Mouse (Mus musculus) adrenal gland, postnatal 36 days (tissue): ENCODE measurements at regions not wholly inside any gene's neighbourhood (a gene's known extent, or its start where the extent isn't known, plus 50 kb on each side); places are given as distances from the start of the nearest gene placed in this dataset.

Experiments used
- DNase-seq, 2 experiments: peaks; one replicate each; pipeline ENCODE4 v3.0.0; 2021; ENCODE audit warnings: mixed read lengths in 1 of 2

DNA sequence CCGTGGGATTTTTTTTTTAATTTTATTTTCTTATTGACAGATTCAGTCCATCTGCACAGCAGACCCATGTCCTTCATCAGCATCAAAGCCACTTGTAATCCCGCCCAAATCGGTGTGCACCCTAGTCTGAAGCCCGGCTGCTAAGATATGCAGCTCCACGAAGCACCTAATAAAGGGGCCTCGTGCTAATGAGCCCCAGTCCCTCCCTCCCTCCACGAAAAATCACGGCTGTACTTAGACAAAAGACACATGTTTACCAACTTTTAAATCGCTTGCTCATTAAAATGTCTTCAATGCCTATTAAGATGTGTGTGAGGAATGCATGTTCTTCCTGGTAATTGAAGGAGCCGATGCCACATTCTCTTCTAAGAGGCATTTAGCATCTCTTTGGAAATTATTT lies 229.8 kb upstream of the A430005L14Rik start:
- DNase-seq = no peak

DNA sequence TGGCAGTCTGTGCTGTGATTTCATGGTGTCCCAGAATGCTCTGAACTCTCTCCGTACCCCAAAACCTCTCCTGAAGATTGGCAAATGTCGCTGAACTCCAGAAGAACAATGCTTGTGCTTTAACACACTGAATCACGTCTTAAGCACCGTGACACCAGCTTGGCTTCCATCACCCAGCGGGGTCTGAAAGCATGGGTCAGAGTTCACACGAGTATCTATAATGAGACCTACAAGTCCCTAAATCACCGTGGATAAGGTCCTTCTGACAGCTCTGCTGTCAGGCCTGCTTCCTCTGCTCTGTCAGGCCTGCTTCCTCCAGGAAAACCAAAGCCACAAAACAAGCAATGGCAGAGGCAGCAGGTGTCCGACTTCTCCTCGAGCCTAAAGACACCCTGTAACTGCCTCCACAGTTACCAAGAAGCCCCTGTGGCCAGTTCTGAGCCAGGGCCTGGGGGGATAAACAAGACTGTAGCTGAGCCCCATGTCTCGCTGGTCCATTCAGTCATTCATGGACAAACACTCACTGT lies 229.1 kb upstream of the A430005L14Rik start:
- DNase-seq = no peak

DNA sequence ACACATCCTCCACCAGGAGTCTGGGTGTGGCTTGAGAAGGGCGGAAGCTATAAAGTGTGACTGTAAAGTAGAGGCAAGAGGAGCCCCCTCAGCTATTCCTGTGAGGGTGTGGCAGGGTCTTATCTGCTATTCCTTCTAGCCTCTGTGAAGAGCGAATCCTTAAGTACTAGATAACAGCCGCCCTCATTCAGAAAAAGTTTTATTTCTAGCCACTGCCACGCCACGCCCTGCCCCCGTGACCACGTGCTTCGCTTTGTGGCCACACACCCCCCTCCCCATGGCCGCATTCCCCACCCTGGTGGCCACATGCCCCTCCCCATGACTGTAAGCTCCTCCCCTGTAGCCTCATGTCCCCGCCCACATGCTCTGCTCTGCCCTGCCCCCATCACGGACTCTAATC lies 218.9 kb upstream of the A430005L14Rik start:
- DNase-seq = no peak

DNA sequence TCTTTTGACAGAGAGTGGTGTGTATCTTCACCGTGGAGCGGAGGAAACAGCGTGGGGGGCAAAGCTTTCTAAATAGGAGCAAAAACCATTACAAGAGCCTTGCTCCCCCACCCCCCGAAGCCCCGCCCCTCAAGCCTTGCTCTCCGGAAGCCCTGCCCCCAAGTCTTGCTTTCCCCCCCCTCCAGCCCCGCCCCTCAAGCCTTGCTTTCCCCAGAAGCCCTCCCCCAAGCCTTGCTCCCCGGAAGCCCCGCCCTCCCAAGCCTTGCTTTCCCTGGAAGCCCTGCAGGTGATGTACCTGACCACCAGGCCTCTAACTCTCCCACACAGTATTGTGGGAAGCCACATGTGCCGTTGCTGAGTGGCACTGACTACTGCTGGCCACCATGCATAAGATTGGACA lies 214.8 kb upstream of the A430005L14Rik start:
- DNase-seq = no peak

DNA sequence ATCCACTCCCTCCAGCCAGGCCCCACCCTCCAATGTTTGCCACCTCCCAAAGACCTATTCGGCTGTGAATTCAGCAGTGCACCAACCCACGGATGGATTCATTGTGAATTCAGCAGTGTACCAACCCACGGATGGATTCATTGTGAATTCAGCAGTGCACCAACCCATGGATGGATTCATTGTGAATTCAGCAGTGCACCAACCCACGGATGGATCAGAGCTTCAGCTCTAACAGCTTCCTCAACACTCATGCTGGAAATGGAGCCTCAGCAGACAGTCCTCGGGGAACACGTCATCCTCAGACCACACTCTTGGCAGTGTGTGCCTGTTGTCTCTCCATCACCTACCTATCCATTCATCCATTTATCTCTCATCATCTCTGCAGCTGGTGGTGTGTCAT lies 204.2 kb upstream of the A430005L14Rik start:
- no peak for DNase-seq

DNA sequence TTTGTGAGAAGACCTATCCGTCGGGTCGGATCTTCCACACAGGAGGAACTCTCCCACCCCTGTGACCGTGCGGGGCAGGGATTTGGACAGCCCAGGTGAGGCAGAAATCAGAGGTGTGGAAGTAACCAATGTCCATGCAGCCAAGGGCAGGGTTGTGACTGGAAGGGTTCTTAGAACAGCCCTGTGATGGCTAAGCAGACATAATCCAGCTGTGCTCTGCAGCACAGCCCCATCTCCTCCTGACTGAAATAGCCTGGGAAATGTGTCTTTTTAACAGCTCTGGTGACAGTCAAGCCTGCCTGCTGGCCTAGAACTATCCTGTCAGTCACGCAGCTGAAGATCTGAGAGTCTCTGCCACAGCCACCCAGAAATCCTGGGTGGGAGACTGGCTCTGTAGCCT lies 198.7 kb upstream of the A430005L14Rik start:
- DNase-seq = no peak

DNA sequence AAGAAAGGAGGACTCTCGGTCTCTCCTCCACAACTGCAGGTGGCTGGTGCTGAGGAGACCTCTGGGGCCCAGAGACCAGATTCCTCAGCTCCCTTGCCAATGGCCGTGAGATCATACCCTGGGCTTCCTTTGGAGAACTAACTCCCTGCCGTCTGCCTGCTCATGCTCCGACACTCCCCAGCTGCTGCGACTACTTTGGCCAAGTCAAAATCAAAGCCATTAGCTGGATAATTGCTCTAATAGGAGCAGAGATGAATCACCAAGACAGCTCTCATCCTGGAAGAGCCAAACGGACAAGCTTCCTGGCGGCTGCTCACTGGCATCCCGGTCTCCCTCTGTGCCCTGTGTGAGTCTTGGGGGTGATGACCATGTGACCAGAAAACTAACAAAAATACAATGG lies 198.3 kb upstream of the A430005L14Rik start:
- DNase-seq = no peak

DNA sequence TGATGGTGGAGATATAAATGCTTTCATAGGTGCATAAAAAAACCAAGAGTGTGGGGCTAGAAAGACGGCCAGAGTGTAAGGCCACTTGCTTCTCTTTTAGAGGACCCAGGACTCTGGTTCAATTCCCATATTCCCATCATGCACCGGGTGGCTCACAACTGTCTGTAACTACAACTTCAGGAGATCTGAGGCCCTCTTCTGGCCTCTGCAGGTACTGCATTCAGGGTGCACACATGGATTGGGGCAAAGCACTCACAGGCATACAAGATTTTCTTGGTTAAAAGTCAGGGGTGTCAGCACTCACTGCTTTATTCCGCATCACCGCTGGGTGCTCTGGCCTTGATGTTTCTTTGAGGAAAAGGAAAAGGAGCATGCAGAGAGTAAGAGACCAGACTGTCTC lies 196.1 kb upstream of the A430005L14Rik start:
- DNase-seq = no peak

DNA sequence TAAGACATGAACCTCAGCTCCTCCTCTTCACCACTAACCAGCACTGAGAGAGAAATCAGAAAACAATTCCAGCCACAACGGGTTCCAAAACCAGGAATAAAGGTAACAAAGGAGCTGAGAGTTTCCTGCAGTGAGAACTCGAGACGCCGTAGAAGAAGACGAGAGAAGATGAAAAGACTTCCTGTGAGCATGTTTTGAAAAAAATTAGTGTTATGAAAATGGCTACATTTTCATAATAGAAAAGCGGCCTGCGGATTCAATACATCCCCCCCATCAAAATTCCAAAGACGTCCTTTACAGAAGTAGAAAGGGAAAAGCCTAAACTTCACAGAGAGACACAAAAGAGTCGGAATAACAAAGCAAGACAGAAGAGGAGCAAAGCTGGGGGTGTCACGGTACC lies 193.6 kb upstream of the A430005L14Rik start:
- no peak for DNase-seq

DNA sequence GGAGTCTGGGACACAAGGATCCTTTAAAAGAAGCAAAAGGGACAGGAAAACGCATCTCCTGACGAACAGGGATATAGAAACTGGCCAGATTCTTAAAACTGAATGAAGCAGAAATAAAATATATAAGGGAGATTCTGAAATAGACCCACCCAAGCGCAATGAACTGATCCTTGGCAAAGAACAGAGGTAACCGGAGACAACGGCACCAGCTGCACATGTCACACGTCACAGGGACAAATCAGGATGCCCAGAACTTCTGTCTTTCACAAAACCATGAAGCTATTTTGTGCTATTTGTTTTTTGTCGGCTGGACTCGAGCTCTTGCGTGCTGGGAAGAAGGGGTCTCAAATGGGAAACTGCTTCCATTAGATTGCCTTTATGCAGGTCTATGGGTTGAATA lies 189.3 kb upstream of the A430005L14Rik start:
- no peak for DNase-seq

DNA sequence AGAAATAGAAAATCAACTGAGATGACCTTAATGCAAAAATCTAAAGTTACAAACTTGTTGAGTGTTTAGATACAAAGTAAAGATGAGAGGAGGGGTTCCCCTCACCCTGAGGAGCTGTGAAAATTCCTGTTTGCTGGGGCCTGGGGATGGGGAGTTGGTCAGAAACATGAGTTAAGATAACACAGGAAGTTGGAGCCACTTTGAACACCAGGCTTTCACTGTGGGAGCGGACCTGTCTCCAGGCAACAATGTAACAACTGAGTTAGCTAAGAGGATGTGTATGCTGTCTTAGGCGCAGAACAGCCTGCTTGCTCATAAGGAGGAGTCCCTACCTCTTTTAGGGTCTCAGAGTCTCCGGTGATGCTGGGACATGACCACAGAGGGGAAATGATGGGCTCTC lies 188.7 kb upstream of the A430005L14Rik start:
- DNase-seq = no peak

DNA sequence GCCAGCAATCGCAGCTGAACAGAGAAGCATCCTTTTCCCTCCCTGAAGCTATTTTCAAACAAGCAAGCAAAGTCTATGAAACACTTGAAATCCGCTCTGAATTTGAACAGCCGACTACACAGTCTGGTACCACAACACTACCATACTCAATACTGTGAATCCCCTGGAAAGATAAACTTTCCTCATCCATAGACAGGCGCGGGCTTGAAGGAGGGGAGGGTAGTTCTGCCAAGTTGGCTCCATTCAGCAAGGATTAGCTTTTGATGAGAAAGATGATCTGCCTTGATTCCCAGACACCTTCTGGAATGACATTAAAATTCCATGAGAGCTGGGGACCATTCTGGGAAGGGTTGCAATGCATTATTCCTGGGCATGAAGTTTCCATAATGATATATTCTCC lies 186.4 kb upstream of the A430005L14Rik start:
- DNase-seq = no peak

DNA sequence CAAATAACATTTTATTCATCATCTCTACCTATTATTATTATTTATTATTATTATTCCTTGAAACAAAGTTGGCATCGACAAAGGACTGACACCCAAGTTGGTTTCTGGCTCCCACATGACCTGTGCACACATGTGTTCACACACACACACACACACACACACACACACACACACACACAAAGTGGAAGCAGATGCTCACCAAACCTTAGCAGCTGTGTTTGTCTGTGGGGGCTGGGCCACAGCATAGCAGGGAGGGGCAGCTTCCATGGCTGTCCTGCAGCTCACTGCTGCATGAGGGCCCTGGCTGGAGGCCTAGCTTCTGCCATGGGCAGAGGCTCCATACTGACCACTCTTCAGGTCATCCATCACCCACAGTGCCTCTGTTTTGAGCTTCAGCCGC lies 176.5 kb upstream of the A430005L14Rik start:
- DNase-seq = no peak

DNA sequence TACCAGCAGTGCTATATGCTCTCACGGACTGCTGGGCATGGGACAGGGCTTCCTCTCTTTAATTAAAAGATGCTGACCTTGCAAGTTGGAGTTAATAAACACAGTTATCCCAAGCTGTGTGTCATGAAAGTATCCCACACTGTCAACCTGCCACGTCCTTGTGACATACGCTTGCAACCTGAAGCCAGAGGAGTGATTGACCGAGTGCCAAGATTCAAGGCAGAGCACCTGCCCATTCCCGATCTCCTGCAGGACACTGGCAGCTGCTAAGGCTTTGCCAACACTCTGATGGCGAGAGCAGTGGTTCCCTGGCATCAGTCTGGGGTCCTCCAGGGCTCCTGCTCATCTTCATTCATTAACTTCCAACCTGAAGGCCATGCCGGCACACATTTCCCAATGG lies 175.8 kb upstream of the A430005L14Rik start:
- DNase-seq = no peak

DNA sequence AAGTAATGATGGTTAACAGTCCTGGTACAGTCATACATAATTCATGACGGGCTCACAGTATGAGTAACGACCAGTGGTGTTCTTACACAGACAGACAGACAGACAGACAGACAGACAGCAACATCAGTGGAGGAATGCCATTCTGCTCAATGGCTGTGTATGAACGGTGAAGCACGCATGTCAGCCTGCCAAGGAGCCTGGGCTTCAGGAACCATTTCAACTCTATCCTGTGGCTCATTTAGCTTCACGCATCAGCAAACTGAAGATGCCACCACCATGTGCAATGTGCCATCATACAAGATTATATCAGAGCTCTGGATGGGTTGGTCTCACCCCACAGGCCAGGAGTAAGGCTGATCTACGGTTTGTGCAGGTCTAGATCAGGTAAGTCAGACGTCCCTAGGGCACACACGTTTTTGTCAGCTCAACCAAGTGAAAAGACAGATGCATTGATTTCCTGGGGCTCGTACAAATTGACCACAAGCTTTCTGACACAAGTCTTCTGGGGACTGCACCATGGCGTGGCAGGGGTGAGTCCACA lies 175.0 kb upstream of the A430005L14Rik start:
- no peak for DNase-seq

DNA sequence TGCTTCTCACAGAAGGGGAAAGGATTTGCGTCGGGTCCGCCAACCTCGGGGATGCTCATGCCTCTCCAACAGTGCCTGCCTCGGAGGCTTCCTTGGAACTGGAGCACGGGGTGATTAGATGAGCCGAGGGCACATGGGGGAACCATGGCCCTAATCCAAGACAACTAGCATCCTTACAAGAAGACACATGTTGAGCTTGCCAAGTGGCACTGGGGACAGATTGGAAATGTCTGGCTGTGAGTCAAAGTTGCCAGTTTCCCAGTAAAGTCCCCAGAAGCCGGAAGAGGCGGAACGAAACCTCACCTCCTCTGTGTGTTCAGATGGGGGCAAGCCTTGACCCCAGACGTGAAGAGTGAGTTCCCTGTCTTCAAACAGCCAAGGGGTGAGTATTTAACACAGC lies 172.6 kb upstream of the A430005L14Rik start:
- no peak for DNase-seq

DNA sequence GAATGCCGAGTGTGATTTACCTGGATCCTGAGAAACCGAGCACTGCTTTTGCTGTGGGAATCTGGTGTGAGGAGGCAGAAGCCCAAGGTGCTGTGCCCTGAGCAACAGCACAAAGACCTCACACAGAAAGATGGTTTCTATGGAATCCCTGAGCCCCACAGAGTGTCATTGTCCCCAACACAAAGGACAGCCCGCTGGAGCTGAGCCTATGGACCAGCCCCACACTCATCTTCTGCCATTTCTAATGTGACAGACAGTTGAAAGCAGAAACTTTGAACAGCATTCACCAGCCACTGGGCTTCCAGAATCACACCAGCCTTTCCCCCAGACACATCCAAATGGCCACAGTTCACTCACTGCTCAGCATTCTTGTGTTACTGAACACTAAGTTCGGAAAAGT lies 171.5 kb upstream of the A430005L14Rik start:
- no peak for DNase-seq

DNA sequence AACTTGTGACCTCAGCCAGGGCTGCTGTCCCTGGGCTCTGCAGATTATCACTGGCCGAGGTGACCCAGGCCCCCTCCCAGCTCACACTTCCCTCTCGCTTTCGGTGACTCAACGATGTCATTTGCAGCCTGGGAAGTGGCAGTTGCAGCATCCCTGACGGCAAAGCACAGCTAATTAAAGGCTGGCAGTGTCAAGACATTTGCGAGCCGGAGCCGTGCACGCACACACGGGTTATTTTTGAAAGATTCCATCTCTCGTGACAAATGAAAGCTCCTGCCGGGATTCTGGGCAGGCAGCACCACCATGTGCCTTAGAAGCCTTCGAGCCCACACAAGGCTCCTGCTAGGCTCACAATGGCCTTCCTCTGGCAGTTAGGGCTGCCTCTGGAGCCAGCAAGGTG lies 164.7 kb upstream of the A430005L14Rik start:
- DNase-seq = no peak

DNA sequence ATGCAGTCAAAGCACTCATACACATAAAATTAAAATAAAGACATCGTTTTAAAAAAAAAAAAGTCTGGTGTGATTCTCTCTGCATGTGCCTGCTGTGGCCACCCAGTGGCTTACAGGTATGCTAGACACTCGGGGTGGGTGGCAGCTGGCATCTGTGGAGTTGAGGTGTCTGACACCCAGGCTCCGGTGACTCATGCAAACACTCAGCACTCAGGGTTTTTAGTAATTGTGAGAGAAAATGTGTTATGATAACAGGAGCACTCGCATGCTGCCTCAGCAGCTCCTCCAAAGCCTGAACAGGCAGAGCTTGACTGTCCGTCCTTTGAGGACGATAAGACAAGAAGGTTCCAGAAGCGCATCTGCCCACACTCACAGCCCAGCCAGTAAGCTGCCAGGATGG lies 159.0 kb upstream of the A430005L14Rik start:
- no peak for DNase-seq

DNA sequence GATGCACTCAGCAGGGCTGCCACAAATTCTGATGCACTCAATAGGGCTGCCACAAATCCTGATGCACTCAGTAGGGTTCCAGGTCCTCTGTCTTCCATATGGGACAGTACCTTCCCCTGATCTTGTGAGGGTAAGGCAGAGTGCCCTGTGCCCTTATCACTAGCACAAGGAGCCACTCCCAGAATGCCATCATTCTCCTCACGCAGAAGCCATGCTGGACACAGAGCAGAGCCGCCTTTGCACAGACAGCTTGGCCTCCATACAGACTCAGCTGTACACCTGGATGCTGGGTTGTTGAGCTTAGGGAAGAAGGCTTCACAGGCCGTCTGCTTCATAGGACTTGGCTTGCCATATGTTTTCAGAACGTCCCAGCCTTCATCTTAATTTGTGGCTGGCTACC lies 151.3 kb upstream of the A430005L14Rik start:
- no peak for DNase-seq

DNA sequence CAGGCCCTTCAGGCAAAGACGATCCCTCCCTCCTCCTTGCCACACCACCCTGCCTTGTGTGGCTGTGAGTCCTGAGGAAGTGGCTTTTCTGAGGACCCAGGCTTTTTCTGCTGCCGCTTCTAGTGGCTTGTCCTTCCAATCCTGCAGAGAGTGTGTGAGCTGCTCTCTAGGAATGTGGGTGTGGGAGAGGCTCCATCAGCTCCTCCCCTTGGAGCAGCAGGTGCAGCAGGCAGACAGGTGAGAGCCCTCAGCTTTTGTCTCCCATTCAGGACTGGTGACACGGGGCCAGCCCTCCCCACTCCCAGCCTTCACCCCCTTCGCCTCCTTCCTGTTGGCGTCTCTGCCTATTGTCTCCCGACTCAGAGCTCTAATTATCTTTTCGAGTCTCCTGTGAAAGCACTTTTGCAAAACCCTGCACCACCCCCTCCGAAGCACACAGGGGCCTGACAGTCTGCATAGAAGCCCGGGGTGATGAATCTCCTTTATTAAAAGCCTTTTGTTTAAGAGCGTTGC lies 150.8 kb upstream of the A430005L14Rik start:
- no peak for DNase-seq

DNA sequence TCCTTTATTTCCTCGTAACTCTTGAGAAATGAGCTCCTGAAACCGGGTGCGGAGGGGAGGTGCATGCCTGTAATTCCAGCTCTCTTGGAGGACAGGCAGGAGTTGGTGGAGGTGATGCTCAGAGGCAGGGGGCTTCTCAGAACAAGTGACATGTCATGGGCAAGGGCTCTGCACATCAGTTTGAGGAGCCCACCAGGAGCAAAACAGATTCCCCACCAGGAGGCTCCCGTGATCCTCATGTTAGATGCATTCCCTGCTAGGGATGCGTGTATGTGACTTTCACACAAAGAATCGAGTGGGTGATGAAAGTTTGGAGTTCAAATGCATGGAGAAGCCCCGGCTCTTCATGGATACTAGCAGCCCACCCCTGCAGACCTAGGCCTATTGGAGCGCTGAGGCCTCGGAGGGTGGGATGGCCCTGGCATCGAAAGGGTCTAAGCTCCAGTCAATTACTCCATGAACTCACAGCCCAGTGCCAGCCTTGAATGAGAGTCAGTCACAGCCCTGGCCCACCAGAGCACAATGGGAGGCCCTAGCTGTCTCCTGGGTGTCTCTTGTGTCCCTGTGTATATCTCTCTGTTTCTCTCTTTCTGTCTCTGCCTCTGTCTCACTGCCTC lies 150.1 kb upstream of the A430005L14Rik start:
- no peak for DNase-seq

DNA sequence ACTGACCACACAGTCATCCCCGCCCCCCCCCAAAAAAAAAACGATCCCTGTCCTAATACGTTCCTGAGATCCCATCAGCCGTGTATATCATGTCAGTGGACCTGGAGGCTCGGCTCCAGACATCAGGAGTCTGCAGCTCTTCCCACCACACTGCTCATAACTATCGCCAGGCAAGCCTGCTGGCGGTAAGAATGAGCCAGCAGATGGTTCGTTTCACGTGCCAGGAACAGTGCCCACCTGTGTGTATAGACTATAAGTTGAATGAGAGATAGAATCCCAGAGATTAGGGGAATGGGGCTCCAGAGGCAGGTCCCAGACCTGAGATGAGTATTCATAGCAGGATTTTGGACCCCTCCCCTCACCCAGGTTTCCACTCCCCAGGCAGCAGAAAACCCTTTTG lies 144.2 kb upstream of the A430005L14Rik start:
- no peak for DNase-seq

DNA sequence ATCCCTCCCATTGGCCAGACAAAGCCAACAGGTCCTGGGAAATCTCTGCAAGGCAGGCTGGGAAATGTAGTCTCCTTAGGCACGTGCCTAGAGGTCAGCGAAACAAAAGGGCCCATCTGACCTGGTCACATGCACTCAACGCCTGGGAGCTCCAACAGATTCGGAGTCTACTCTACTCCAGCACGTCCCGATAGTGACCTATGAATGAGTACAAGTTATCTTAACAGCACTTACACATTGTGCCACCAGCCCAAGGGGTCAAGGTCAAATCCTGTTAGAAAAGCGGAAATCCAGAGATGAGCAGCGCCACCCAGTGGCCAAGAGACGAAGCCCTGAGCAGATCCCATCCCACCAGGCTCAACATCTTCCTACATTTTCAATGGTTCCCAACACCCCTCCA lies 129.1 kb upstream of the A430005L14Rik start:
- peak in 1 of 2 experiments; percentile 10 for DNase-seq
